Mouse (Mus musculus) monocyte, adult 2 months (primary cell): ENCODE measurements around the gene Fads6.

ENCODE experiments used
- DNase-seq, 2 experiments: peaks; one replicate each; pipeline ENCODE4 v3.0.0; 2022; ENCODE audit warnings: low spot score in 2 of 2, low read depth in 1 of 2

The Fads6 gene

DNA sequence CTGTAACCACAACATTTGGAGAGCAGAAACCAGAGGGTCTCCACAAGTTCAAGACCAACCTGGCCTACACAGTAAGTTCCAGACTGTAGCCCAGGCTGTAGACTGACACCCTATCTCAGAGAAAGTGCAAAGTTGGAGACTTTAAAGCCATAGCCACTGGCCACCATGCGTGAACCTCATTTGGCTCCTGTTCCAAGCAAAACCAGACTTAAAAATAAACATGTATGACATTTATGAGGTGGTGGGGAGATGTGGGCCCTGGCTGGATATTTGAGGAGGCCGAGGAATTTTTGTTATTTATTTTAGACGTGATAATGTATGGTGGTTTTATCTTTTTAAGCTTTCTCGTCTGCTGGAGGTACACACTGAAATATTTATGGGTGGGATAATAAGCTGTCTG, 38.3 kb downstream of the Fads6 start:
- no peak for DNase-seq

DNA sequence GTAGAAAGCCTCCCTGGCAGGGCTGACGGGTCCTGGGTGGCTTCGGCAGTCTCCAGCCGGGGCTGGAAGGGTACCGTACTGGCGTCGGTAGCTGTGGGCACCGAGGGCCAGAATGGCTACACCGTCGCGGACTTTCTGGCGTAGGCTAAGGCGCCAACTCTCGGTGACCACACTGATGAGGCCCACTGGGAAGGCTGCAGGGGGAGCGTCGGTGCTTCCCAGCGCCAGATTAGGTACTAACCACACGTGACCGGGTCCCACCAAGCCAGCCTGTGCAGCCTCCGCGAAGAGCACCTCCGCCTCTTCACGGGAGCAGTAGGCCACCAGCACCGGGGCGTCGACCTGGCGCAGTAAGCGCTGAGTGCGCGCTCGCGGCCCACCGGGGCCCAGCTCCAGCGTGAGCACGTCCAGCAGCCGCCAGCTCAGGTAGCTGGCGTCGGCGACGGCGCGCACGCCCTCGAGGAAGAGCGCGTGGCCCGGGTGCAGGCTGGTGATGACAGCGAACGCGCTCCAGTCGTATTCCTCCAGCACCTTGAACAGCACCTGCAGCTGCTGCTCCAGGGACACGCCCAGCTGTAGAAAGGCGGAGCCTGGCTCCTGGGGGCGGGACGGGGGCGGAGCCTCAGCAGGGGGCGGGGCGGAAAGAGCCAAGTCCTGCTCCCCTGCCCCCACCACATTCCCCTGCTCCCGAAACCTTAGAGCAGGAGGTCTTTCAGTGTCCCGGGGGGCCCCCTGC, 39.5 kb downstream of the Fads6 start:
- no peak for DNase-seq

DNA sequence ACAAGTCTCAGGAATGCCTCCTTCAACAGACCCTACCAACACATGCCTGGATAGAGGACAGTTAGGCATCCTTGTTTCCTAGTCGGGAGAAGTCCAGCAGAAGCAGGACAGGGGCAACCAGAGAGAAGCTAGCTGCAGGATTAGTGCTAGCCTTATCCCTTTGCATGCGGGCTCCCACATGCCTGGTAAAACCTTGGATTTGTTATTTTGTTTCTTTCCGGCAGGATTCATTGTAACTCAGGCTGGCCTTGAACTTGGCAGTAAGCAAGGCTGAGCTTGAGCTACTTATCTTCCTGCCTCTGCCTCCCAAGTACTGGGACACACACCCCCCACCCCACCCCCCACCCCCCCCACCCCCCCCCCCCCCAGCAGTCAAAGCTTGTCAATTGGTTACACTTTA, 46.2 kb downstream of the Fads6 start:
- DNase-seq = no peak

DNA sequence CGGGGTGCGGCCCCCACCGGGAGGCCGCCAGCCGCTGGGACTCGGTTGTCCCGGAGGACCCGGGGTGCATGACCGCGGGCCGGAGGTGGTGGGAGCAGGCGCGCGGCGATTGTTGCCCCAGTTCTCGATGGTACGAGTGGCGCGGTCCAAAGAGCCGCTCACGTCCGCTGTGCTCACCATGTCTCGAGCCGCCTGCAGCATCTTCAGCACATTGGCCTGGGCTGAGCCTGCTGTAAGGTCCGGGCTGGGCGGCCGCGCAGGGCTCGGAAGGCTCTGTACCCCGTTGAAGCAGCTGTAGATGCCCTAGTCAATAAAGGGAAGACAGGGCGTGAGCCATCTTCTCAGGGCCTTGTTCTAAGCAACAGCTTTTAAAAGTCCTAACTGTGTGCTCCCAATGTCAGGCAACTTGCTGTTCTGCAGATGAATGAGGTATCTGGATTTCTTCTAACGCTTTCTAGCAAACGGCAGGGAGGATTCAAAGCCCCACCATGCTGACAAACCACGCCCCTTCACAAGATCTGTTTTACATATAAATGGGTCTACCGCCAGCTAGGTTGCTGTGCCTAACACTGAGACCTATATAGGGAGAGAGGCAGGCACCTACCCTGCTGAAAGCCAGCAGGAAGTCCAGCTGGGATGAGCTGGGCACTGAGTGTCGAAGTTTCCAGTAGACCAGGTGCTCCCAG, 46.9 kb downstream of the Fads6 start:
- DNase-seq = no peak

DNA sequence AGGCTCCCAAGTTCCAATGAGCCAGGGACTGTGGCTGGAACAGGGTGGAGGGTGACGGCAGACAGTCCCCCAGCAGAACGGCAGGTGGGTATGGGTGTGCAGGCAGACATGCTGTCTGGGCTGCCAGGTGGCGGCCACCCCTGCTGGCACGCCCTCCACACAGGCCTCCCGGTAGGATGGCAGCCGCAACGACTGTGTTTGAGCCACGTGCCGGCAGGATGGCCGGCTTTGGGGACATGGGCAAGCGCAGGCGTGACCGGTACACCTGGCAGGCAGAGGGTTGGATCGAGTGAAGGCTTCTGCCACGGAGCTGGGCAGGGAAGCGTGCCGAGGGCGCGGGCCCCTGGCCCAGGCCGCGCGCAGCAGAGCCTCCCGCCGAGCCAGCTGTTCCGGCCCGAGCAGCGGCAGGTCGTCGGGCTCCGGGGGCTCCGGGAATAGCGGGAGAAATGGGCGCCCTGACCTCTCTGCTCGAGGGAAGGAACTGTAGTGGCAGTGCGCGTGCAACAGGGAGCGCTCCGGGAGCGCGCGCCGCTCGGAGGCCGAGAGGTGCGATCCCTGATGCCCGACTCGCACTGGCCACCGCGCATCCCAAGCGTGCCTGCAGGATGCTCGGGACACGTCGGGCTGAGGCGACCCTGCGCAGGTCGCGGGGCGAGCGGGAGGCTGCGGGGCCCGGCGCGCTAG, 47.6 kb downstream of the Fads6 start:
- no peak for DNase-seq

DNA sequence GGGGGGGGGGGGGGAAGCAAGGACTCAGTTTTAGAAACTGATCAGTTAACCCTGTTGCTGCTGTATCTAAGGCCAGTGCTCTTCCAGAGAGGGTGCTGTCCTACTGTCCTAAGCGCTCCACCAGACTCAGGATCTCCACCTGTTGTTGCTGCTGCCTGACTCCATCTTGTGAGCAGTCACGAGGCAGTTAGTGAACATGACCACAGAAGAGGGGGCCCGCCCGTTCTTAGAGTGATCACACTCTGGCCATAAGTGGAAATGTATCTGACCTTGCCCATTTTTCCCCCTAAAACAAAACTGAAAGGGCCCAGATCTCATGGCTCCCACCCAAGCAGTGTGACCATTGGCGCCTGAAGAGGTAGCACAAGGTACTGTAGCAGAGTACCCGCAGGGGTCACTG, 49.5 kb downstream of the Fads6 start:
- no peak for DNase-seq

DNA sequence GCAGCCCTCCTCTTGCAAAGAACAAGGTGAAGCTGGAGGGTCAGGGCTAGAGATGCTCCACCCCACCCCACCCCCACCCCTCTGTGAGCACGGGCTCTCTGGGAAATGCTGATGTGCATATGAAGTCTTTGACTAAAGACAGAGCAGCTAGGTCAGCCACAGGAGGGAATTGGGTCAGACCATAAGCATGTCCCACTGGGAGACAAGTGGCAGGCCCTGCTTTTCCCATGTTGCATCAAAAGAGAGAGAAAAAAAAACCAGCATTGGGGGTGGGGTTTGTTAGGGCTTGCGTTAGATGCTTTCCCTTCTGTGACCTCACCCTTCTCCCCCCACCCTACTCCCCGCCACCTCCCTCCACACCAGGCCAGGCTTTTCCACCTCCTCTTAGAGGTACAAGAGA, 50.2 kb downstream of the Fads6 start:
- DNase-seq = no peak

DNA sequence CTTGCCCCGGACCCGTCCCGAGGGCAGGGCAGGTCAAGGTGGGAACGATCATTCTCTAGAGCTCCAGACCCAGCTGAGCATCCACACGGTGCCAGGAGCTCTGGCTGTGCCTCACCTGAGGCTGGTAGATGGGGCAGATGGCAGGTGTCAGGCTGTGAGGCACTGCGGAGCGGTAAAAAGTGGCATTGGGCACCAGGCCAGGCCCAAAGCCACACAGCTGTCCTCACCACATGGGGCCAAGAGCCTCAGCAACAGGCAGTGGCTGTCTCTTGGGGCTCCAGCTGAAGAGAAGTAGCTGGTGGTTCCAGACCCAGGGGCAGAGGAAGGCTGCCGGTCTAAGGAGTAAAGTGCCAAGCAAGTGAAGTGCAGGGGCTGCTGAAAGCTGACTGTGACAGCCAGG, 51.1 kb downstream of the Fads6 start:
- no peak for DNase-seq

DNA sequence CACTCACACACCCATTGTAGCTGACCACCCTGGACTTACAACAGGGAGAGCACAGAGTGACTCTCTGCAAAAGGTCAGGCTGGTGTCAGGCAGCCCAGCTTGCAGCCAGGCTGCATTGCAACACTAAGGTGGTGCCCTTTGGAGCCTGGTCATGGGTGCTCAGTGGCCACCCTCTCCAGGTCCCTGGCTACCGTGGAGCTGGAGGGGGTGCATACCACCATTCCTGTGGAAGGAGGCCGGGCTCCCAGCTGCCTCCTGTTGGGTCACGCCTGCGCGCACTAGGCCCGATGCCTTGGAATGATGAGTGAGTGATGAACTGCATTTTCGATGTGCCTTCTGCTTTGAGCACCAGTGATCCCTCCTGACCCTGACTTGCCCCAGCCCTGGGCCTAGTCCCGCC, 52.6 kb downstream of the Fads6 start:
- no peak for DNase-seq

DNA sequence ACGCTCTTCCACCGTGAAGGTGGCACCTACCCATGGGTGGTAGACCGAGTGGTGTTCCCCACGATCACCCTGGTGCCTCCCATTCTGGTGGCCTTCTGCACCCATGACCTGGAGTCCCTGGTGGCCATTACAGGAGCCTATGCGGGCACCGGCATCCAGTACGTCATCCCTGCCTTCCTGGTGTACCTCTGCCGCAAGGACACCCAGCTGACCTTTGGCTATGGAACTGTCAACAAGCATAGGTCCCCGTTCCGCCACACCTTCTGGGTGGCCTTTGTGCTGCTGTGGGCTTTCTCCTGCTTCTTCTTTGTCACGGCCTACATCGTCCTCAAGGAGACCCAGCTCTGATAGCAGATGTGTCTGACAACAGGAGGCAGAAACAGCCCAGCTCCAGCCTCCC, 53.7 kb downstream of the Fads6 start:
- no peak for DNase-seq

DNA sequence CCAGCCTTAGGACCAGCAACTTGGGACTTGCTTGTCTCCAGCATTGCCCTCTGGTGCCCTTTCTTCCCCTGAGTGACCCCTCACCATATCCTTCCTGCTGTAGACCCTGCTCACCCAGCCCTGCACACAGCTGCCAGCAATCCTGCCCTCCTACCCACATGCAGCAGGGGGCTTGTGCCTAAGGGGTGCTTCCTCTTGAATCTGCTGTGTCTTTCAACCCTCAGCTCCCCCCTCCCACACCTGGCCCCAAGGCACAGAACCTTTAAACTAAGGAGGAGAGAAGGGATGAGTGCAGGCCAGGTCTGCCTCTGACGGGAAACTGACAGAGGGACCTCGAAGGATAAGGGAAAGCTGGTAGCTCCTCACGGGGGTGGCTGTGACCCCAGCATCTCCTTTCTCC, 54.7 kb downstream of the Fads6 start:
- DNase-seq = no peak

DNA sequence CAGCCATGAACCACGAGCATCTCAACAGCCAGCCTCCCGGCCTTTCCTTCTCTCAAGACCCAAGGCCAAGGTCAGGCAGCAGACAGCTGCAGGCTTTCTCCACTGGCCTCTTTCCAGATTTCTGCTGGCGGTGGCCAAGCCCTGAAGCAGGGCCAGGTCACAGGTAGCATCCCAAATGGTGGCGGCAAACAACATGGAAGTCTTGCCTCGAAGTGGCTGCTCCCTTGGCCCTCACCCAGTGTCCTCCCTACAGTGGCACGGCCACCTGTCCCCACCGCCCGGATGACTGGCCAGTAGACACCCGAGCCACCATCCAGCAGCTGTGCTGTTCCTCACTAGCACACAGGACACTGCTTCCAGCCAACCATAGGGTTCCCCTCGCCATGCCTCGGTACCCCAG, 56.1 kb downstream of the Fads6 start:
- no peak for DNase-seq

DNA sequence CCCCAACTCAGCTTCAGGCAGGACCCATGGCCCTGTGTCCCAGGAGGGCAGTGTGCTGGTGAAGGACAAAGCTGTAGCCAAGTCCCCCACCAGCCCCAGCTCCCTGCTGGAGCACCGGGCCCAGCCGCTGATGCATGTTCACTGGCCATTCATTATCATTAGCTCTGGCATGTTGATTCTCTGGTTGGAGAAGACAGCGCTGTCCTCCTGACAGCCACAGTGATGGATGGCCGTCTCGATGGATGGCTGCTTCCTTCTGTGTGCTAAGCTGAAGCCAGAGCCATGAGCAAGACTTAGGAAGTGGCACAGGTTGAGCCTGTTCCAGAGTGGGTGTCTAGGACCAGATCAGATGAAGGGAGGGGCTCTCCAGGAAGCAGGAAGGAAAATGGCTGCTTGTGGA, 60.9 kb downstream of the Fads6 start:
- no peak for DNase-seq

DNA sequence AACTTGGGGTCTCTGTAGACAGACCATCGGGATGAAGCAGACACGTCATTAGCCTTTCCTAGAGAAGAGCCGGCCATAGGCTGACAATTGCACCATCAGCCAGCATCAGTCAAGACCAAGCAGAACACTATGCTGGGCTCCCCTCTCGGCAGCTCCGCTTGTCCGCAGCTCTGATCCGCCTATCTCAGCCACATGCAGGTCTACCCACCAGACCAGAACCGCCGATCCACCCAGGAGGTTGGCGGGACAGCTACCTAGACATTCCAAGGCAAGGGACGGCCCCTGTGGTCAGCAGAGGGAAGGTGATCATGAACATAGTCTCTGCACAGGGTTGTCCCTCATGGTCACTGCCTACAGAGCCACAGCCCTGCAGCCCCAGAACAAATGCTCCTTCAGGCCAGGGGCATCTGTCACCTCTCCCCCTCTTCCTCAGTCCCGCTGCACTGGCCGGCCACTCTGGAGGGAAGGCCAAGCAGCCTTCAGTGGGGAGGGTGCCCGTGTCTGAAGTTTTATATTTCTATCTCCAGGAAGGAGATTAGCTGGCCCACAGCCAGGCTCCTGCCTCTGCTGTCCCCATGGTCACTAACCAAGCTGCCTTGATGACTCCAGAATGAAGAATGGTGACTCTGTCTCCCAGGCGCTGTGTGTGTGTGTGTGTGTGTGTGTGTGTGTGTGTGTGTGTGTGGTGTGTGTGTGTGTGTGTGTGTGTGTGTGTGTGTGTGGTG, 63.0 kb downstream of the Fads6 start:
- no peak for DNase-seq

DNA sequence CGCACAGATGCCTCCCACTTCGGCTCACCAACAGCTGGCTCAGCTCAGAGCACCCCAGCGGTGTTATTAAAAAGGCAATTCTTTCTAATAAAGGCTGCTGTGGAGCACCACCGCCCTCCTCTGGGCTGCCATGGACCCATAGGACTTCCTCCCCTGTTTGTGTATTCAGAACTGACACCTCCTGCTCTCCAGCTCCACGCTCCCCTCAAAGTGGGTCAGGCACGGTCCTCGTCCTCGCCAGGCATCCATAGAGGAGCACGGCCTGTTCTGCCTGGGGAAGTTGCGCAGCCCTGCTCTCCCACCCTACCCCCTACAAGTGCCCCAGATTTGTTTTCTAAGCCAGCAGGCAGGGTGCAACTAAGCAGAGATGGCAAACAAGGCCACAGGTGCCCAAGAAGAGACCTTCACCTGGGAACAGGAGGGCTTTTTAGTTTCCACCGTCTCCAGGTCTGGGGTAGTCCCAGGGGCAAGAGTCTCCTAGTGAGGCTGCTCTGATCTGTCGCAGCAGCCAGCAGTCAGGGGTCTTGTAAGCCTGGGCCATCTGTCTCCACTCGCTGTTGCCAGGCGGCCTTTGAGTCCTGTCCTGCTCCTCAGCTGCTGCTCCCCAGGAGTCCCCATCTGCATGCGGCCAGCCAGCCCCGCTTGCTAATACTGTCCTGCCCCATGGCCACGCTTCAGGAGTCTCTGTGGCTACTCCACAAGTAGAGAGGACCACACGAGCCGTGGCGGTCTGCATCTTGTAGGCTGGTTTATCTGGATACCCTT, 63.8 kb downstream of the Fads6 start:
- no peak for DNase-seq

DNA sequence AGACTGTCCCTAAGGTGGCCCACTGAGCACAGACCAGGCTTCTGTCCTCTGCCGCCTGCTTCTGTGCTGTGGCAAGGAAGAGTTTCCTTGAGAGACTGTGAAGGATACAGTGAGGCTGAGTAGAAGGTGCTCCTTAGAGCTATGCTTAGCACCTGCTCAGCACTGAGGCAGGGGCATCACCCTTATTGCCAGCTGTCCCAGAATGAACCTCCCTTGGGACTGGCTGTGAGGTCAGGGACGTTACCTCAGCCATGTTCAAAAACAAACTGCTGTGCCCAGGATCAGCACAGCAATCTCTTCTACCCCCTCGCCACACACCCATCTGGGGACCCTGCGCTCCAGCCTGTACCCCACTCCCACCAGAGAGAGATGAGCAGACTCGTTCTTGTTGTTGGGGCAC, 64.6 kb downstream of the Fads6 start:
- no peak for DNase-seq

DNA sequence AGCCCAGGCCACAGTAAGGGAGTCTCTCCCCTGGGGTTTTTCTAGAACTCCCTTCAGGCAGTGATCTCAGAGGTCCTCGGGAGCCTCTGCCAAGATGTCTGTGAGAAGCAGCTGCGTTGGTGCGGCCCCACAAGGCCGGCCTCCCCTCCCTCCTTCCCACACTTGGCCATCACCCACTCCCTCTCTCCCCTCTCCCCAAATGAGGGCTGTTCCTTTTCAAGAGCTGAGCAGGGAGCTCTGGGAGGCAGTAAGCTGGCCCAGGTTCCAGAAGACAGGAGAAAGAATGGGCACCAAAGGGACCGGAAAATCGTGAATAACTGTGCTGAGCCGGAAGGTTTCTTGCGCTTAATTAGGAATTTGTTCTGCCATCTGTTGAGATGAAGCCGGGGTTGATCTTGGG, 65.5 kb downstream of the Fads6 start:
- DNase-seq = no peak

DNA sequence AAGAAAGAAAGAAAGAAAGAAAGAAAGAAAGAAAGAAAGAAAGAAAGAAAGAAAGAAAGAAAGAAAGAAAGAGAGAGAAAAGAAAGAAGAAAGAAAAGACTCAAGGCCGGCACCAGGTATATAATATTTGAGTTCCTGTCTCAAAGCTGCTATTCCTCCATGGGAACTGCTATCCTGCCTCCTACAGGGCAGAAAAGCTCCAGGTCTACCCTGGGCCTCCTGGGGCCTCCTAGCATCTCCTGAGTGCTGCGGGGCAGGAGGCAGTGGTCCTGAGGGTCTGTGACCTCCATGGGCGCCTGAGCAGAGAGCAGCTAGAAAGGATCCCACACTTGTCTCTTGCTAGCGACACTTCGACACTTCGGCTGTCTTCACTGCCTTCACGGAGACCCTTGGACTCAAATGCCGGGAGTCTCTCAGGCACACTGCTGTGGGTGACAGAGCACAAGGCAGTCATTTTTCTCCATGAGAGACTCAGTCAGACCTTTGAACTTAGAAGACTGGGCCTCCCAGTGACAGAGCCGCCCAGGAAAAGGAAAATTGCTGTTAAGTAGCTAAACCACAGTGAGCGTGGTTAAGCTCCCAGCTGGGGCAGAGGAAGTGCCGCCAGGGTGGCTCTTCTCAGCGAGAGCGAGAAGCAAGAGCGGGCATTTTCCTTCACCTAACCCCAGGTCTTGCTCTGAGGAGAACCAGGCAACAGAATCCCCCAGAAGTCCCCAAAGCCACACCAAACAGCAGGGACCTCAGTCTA, 66.1 kb downstream of the Fads6 start:
- DNase-seq = no peak
